Comparison of ENCODE assay signal across 33 mouse cellular contexts in the genomic region with DNA sequence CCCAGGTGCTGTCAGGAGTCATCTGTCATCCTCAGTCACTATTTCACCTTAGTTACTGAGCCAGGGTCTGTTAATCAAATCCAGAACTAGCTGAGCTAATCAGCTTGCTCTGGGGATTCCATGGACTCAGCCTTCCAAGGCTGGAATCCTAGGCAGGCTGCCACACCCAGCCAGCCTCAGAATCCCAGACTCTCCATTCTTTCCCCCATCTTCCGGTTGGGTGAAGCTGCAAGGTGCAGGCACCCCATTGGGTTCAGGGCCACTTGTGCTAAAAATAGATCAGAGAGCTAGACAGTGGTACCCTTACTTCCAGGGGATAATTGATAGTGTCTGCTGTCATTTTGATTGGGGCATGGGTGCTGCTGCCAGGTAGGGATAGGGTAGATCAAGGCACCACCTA. TPM values are rescaled to one million over a fixed set of nuclear protein-coding genes. Genes with fewer than 3 reads are reported as not detected.
DNase-seq lines count a peak whose midpoint lies in the region; ATAC-seq and TF ChIP-seq lines count a peak whose summit lies in the region.
"Had no signal": no experiment of that assay in that cellular context is flagged by ENCODE, and none has a peak within 500 bp of the region (broad histone marks: within the 10 kb centered on the region; RNA-seq: fewer than 3 reads in every experiment).

No protein-coding gene starts in this region.

- H3K27ac ChIP-seq in testis, adult 2 months (ENCODE audit: control insufficient read depth, insufficient read depth, low read depth, low read length) = peak overlapping the region; percentile 37; the same call in 1 of the 2 replicates
- H3K27ac ChIP-seq in ES-E14 (ENCODE audit: insufficient read depth, low read depth, low read length, poor library complexity, severe bottlenecking) = peak overlapping the region; percentile 71; the same call in 1 of the 2 replicates
- H3K27ac ChIP-seq: embryonic facial prominence, embryonic 10.5 days; embryonic facial prominence, embryonic 13.5 days; forebrain, embryonic 12.5 days; forebrain, embryonic 15.5 days; heart, embryonic 15.5 days; hindbrain, embryonic 10.5 days; hindbrain, embryonic 13.5 days; intestine, embryonic 15.5 days had no signal

- H3K4me1 ChIP-seq in testis, adult 2 months (ENCODE audit: control insufficient read depth, insufficient read depth, low read length) = peaks cover 5% of the 10 kb centered on the region
- H3K4me1 ChIP-seq in ES-E14 (ENCODE audit: control insufficient read depth in 2 of 2, insufficient read depth in 2 of 2, low read length in 2 of 2, poor library complexity in 1 of 2) = peaks cover 15 to 17% of the 10 kb centered on the region in 2 experiments
- H3K4me1 ChIP-seq: embryonic facial prominence, embryonic 10.5 days; heart, embryonic 12.5 days; heart, embryonic 15.5 days; intestine, embryonic 15.5 days had no signal

- no peak overlapping the region for H3K4me3 ChIP-seq in testis, adult 2 months (ENCODE audit: control insufficient read depth, low read depth, low read length)
- no peak overlapping the region for H3K4me3 ChIP-seq in ES-E14 (ENCODE audit: insufficient read depth in 1 of 2, low read depth in 1 of 2, low read length in 2 of 2, poor library complexity in 1 of 2, severe bottlenecking in 1 of 2)
- H3K4me3 ChIP-seq: embryonic facial prominence, embryonic 10.5 days; embryonic facial prominence, embryonic 13.5 days; erythroblast, embryonic 14.5 days; forebrain, embryonic 12.5 days; forebrain, embryonic 15.5 days; heart, embryonic 12.5 days; heart, embryonic 15.5 days; hindbrain, embryonic 10.5 days; hindbrain, embryonic 13.5 days; intestine, embryonic 15.5 days had no signal

- no peak overlapping the region for H3K9ac ChIP-seq in ES-E14 (ENCODE audit: insufficient read depth, low read depth, low read length, poor library complexity, severe bottlenecking)
- H3K9ac ChIP-seq: embryonic facial prominence, embryonic 13.5 days; forebrain, embryonic 12.5 days; forebrain, embryonic 15.5 days; heart, embryonic 12.5 days; heart, embryonic 15.5 days; hindbrain, embryonic 13.5 days; intestine, embryonic 15.5 days had no signal

- no peaks in the 10 kb centered on the region for H3K9me3 ChIP-seq in ES-E14 (ENCODE audit: control insufficient read depth, insufficient read depth, low read depth, low read length)
- H3K9me3 ChIP-seq: embryonic facial prominence, embryonic 10.5 days; embryonic facial prominence, embryonic 13.5 days; forebrain, embryonic 12.5 days; forebrain, embryonic 15.5 days; heart, embryonic 12.5 days; heart, embryonic 15.5 days; hindbrain, embryonic 10.5 days; hindbrain, embryonic 13.5 days; intestine, embryonic 15.5 days had no signal

- in situ Hi-C loops in ES-E14 (cut with MboI; ENCODE audit: low sequenced_read_pairs in 2 of 2, unreplicated experiment in 2 of 2) = loop anchor here (10.0 kb wide), 2 partner anchors 98 to 108 kb away; a partner anchor contains a TSS

- H3K36me3 ChIP-seq in testis, adult 2 months (ENCODE audit: control insufficient read depth, insufficient read depth, low read length) = no peaks in the 10 kb centered on the region
- H3K36me3 ChIP-seq in ES-E14 (ENCODE audit: control insufficient read depth, insufficient read depth, low read length, poor library complexity, severe bottlenecking) = no peaks in the 10 kb centered on the region
- H3K36me3 ChIP-seq: embryonic facial prominence, embryonic 10.5 days; embryonic facial prominence, embryonic 13.5 days; forebrain, embryonic 12.5 days; forebrain, embryonic 15.5 days; heart, embryonic 12.5 days; heart, embryonic 15.5 days; hindbrain, embryonic 10.5 days; hindbrain, embryonic 13.5 days; intestine, embryonic 15.5 days had no signal

- no peak for DNase-seq in testis, postnatal 10 days (ENCODE audit: low spot score)
- DNase-seq in ES-E14 (ENCODE audit: low read depth, low spot score) (no peak), ZHBTc4 (ENCODE audit: low read depth, low spot score) (peak; percentile 87)
- DNase-seq in embryo, embryonic 9.5 days (ENCODE audit: extremely low spot score) = no peak
- DNase-seq in spleen, adult 18-20 months = no peak
- DNase-seq: adrenal gland, postnatal 10 days; adrenal gland, postnatal 36 days; B cell, adult 2 months; cerebellum, adult 11 months; cerebellum, adult 2 months; cerebellum, adult 9-11 months; cerebellum, postnatal 25 days; gastrocnemius, postnatal 10 days; gastrocnemius, postnatal 36 days; heart, postnatal 10 days; heart, postnatal 36 days; kidney, adult 11 months had no signal

- ATAC-seq in granulocyte monocyte progenitor cell, adult 5-6 weeks (replicated peaks; ENCODE audit: poor library complexity, severe bottlenecking) = no peak
- ATAC-seq: forebrain, embryonic 15.5 days; hindbrain, embryonic 16.5 days; intestine, embryonic 15.5 days; Patski had no signal

- no peak for TF ChIP-seq POLR2A in testis, adult 2 months (IDR thresholded peaks at IDR 0.05; ENCODE audit: control insufficient read depth, low read depth, low read length)

- H3K27me3 ChIP-seq in testis, adult 2 months (ENCODE audit: control insufficient read depth, insufficient read depth, low read length) = no peaks in the 10 kb centered on the region
- H3K27me3 ChIP-seq: forebrain, embryonic 15.5 days; intestine, embryonic 15.5 days; Patski had no signal

- TF ChIP-seq CTCF in testis, adult 2 months (IDR thresholded peaks at IDR 0.05; ENCODE audit: control insufficient read depth, insufficient read depth, insufficient replicate concordance, low read depth, low read length) = no peak

TF ChIP-seq in ES-E14, 5 proteins besides CTCF, POLR2A, EP300 and RAD21:
- TF ChIP-seq ZC3H11A (IDR thresholded peaks at IDR 0.05; ENCODE audit: borderline replicate concordance, low read depth, low read length) = no peak
- 0 out of 2 replicates have a peak, but pooled peaks have one; percentile 24 for TF ChIP-seq HCFC1 (IDR thresholded peaks at IDR 0.05; ENCODE audit: borderline replicate concordance, insufficient read depth, low read length)
- no peak for TF ChIP-seq MAFK (IDR thresholded peaks at IDR 0.05; ENCODE audit: insufficient read depth, low read depth, low read length)
- no peak for TF ChIP-seq CHD2 (IDR thresholded peaks at IDR 0.05; ENCODE audit: low read depth, low read length)
- no peak for TF ChIP-seq ZNF384 (IDR thresholded peaks at IDR 0.05; ENCODE audit: low read depth, low read length)

RNA-seq across cellular contexts. Expression of a gene that starts 16.9 kb away (rescaled TPM):
- 0.23 and 0.36 TPM in 2 replicates for polyA plus RNA-seq in testis, adult 2 months (2012; rRNA removed)
- total RNA-seq in ES-E14 (2012; rRNA removed) = 0.85 and 1.3 TPM in 2 replicates
- total RNA-seq in granulocyte monocyte progenitor cell, adult 5-6 weeks (2014; fragmentation: Nextera tagmentation) = 0.47 TPM in 1 of 2 replicates, not detected in the other
- 1.0 TPM in 1 of 2 replicates, not detected in the other for total RNA-seq in granulocyte monocyte progenitor cell, adult 5-6 weeks (2017)
- total RNA-seq: CH12.LX had no signal
- polyA plus RNA-seq: erythroblast, embryonic 14.5 days; Patski had no signal

RNA-seq across cellular contexts. Expression of a gene that starts 21.0 kb away (rescaled TPM):
- polyA plus RNA-seq in testis, adult 2 months (2012; rRNA removed) = 38.6 and 46.0 TPM in 2 replicates
- total RNA-seq in ES-E14 (2012; rRNA removed) = 13.6 and 29.4 TPM in 2 replicates
- total RNA-seq in granulocyte monocyte progenitor cell, adult 5-6 weeks (2014; fragmentation: Nextera tagmentation) = not detected in 2 replicates
- total RNA-seq in granulocyte monocyte progenitor cell, adult 5-6 weeks (2017) = not detected in 2 replicates
- total RNA-seq: common myeloid progenitor, adult 5-6 weeks had no signal
- polyA plus RNA-seq: erythroblast, embryonic 14.5 days had no signal

RNA-seq across cellular contexts. Expression of a gene that starts 44.7 kb away (rescaled TPM):
- 0.05 and 0.07 TPM in 2 replicates for polyA plus RNA-seq in testis, adult 2 months (2012; rRNA removed)
- 1.6 and 2.4 TPM in 2 replicates for total RNA-seq in ES-E14 (2012; rRNA removed)
- 0.17 and 1.3 TPM in 2 replicates for total RNA-seq in granulocyte monocyte progenitor cell, adult 5-6 weeks (2014; fragmentation: Nextera tagmentation)
- 0.77 and 0.90 TPM in 2 replicates for total RNA-seq in granulocyte monocyte progenitor cell, adult 5-6 weeks (2017)
- total RNA-seq: gastrocnemius, postnatal 10 days; gastrocnemius, postnatal 36 days had no signal
- polyA plus RNA-seq: embryonic facial prominence, embryonic 10.5 days had no signal

Comparison
In these comparisons a context has a peak if more than half of its experiments do, and no peak if none do; other contexts are left out.
1. RNA of a gene that starts 21.0 kb away (total RNA-seq): 13.6 to 29.4 TPM in ES-E14; not detected in granulocyte monocyte progenitor cell, adult 5-6 weeks; every median in the first group is over 10 times any median in the second.